Mouse (Mus musculus) spleen, adult 2 months (tissue): ENCODE data around the gene Med16. TPM values are rescaled to one million over a fixed set of nuclear protein-coding genes. Genes with fewer than 3 reads are reported as not detected.

Source experiments
- DNase-seq, 2 experiments: peaks; one replicate each; pipeline versions ENCODE4 v3.0.0 to v3.0.0-alpha.2; 2012 to 2021; ENCODE audit warnings: low spot score in 2 of 2, low read depth in 1 of 2
- H3K27ac ChIP-seq: fragments of 200-500 bp; 2 replicates; pipeline ENCODE4 v1.5.1; 2012; ENCODE audit warnings: low read length, inconsistent platforms; ENCODE audit not compliant: insufficient read depth
- H3K27me3 ChIP-seq: fragments of 200-500 bp; 2 replicates; pipeline ENCODE4 v1.6.1; 2012; ENCODE audit warnings: mild to moderate bottlenecking, moderate library complexity, low read length, inconsistent platforms; ENCODE audit not compliant: control insufficient read depth, insufficient read depth
- H3K36me3 ChIP-seq: fragments of 200-500 bp; 2 replicates; pipeline ENCODE4 v1.6.1; 2012; ENCODE audit warnings: mild to moderate bottlenecking, low read length, inconsistent platforms; ENCODE audit not compliant: control insufficient read depth, insufficient read depth
- H3K4me1 ChIP-seq: fragments of 200-500 bp; 2 replicates; pipeline ENCODE4 v1.6.1; 2011; ENCODE audit warnings: inconsistent platforms; ENCODE audit not compliant: control insufficient read depth, insufficient read depth, insufficient read length
- H3K4me3 ChIP-seq: fragments of 200-500 bp; 2 replicates; pipeline ENCODE4 v1.5.1; 2011; ENCODE audit warnings: mild to moderate bottlenecking, inconsistent platforms; ENCODE audit not compliant: insufficient read depth, insufficient read length; ENCODE audit errors: extremely low read depth
- CTCF ChIP-seq: fragments of 200-500 bp; IDR thresholded peaks from 2 replicates; pipeline ENCODE4 v1.5.1; 2011; ENCODE audit warnings: mild to moderate bottlenecking, inconsistent platforms; ENCODE audit not compliant: insufficient read depth, insufficient read length, insufficient replicate concordance; ENCODE audit errors: extremely low read depth
- POLR2A ChIP-seq: fragments of 200-500 bp; IDR thresholded peaks from 2 replicates; pipeline ENCODE4 v1.6.1; 2011; ENCODE audit warnings: low read depth, low read length, inconsistent platforms
- whole genome bisulfite sequencing: fragments of 180-500 bp; shearing (Covaris S2); methylation state at CpG from one replicate; pipeline ENCODE4 v1.1.7; 2018; 5-methylcytosine and 5-hydroxymethylcytosine counted together
- polyA plus RNA-seq: library from polyadenylated mRNA; depleted of rRNA; stranded (reverse); fragments of >200 nt; gene quantifications from 2 replicates; pipeline ENCODE4 v1.2.3, GENCODE M21; 2012; rRNA removed

The Med16 gene
- polyA plus RNA-seq, 1 experiment, result 46.4 TPM

GRCm38 (mm10) chr10:79851653-79852052 is 57.1 kb downstream of the Med16 start:
- Histone ChIP-seq H3K27ac (peak overlapping the region; percentile 97; the same call in 1 of the 2 replicates), H3K4me1 (peaks cover 31% of the 10 kb centered on the region), H3K4me3 (no peak overlapping the region), H3K36me3 (peaks cover 2% of the 10 kb centered on the region; the same call in 1 of the 2 replicates), H3K27me3 (no peaks in the 10 kb centered on the region)
- no peak for DNase-seq
- 75% methylated on average over 3 of the region's 3 CpGs for WGBS
- no peak for TF ChIP-seq POLR2A
- no peak for TF ChIP-seq CTCF

- Histone ChIP-seq H3K36me3 (no peaks in the 10 kb centered on the region), H3K4me3 (no peak overlapping the region), H3K27me3 (no peaks in the 10 kb centered on the region), H3K27ac (peak overlapping the region; percentile 2; the same call in 1 of the 2 replicates), H3K4me1 (peaks cover 26% of the 10 kb centered on the region; the same call in 1 of the 2 replicates)
- no peak for TF ChIP-seq CTCF
- no peak for TF ChIP-seq POLR2A
- WGBS, result 40% methylated on average over 8 of the region's 8 CpGs
- peak in 1 of 2 experiments; percentile 39 for DNase-seq
Observed at GRCm38 (mm10) chr10:79849941-79850628, 58.6 kb downstream of the Med16 start.

- TF ChIP-seq POLR2A, result no peak
- TF ChIP-seq CTCF, result no peak
Observed at GRCm38 (mm10) chr10:79846553-79846952, 62.2 kb downstream of the Med16 start.

More at GRCm38 (mm10) chr10:79846553-79846952, 62.2 kb downstream of the Med16 start:
- DNase-seq, result no peak
- no peaks in the 10 kb centered on the region for H3K27me3 ChIP-seq
- H3K36me3 ChIP-seq, result no peaks in the 10 kb centered on the region
- no peak overlapping the region for H3K4me3 ChIP-seq
- 80% methylated on average over 5 of the region's 5 CpGs for WGBS
- H3K4me1 ChIP-seq, result peaks cover 10% of the 10 kb centered on the region; the same call in 1 of the 2 replicates
- H3K27ac ChIP-seq, result no peak overlapping the region

Other genes starting within 250 kb of the Med16 start
- 22.0 and 33.9 TPM in 2 replicates for gene Madcam1, start 244.4 kb downstream of the Med16 start, polyA plus RNA-seq
- 47.9 and 77.7 TPM in 2 replicates for gene Tpgs1, start 239.6 kb downstream of the Med16 start, polyA plus RNA-seq
- 119 and 143 TPM in 2 replicates for gene Cdc34, start 226.7 kb downstream of the Med16 start, polyA plus RNA-seq
- gene Gzmm, start 219.9 kb downstream of the Med16 start, polyA plus RNA-seq, result 1.7 and 1.8 TPM in 2 replicates
- 208 and 255 TPM in 2 replicates for gene Bsg, start 204.4 kb downstream of the Med16 start, polyA plus RNA-seq
- gene Hcn2, start 192.3 kb downstream of the Med16 start, polyA plus RNA-seq, result 0.77 and 1.5 TPM in 2 replicates
- 60.5 and 62.5 TPM in 2 replicates for gene Polrmt, start 162.3 kb downstream of the Med16 start, polyA plus RNA-seq
- gene Fgf22, start 153.8 kb downstream of the Med16 start, polyA plus RNA-seq, result not detected in 2 replicates
- 122 and 217 TPM in 2 replicates for gene Rnf126, start 142.0 kb downstream of the Med16 start, polyA plus RNA-seq
- 5.8 and 10.9 TPM in 2 replicates for gene Fstl3, start 131.7 kb downstream of the Med16 start, polyA plus RNA-seq
- gene Prss57, start 118.0 kb downstream of the Med16 start, polyA plus RNA-seq, result 1.4 and 1.6 TPM in 2 replicates
- 9.2 and 14.6 TPM in 2 replicates for gene Palm, start 115.4 kb downstream of the Med16 start, polyA plus RNA-seq
- gene Misp, start 87.9 kb downstream of the Med16 start, polyA plus RNA-seq, result 0.07 and 0.18 TPM in 2 replicates
- gene Ptbp1, start 54.5 kb downstream of the Med16 start, polyA plus RNA-seq, result 251 and 315 TPM in 2 replicates
- gene Prtn3, start 34.4 kb downstream of the Med16 start, polyA plus RNA-seq, result 25.6 and 39.2 TPM in 2 replicates
- 3.6 and 4.0 TPM in 2 replicates for gene Plppr3, start 34.3 kb downstream of the Med16 start, polyA plus RNA-seq
- gene Elane, start 22.7 kb downstream of the Med16 start, polyA plus RNA-seq, result 33.0 and 61.9 TPM in 2 replicates
- gene Cfd, start 18.1 kb downstream of the Med16 start, polyA plus RNA-seq, result 71.5 and 138 TPM in 2 replicates
- not detected in 2 replicates for gene Gm26602, start 1.9 kb upstream of the Med16 start, polyA plus RNA-seq
- gene Kiss1r, start 8.0 kb upstream of the Med16 start, polyA plus RNA-seq, result 5.3 and 6.3 TPM in 2 replicates
- 117 and 150 TPM in 2 replicates for gene R3hdm4, start 12.3 kb upstream of the Med16 start, polyA plus RNA-seq
- gene Arid3a, start 18.1 kb upstream of the Med16 start, polyA plus RNA-seq, result 15.0 and 23.2 TPM in 2 replicates
- 41.2 and 51.6 TPM in 2 replicates for gene Wdr18, start 51.2 kb upstream of the Med16 start, polyA plus RNA-seq
- 0.12 and 0.16 TPM in 2 replicates for gene Grin3b, start 61.8 kb upstream of the Med16 start, polyA plus RNA-seq
- 266 and 371 TPM in 2 replicates for gene Tmem259, start 75.4 kb upstream of the Med16 start, polyA plus RNA-seq
- 297 and 409 TPM in 2 replicates for gene Cnn2, start 79.7 kb upstream of the Med16 start, polyA plus RNA-seq
- 50.4 and 64.5 TPM in 2 replicates for gene Abca7, start 87.6 kb upstream of the Med16 start, polyA plus RNA-seq
- 492 and 574 TPM in 2 replicates for gene Arhgap45, start 107.7 kb upstream of the Med16 start, polyA plus RNA-seq
- gene Polr2e, start 130.9 kb upstream of the Med16 start, polyA plus RNA-seq, result 139 and 182 TPM in 2 replicates
- gene Gpx4, start 138.2 kb upstream of the Med16 start, polyA plus RNA-seq, result 238 and 259 TPM in 2 replicates
- 95.0 and 122 TPM in 2 replicates for gene Sbno2, start 196.6 kb upstream of the Med16 start, polyA plus RNA-seq
- gene Stk11, start 206.9 kb upstream of the Med16 start, polyA plus RNA-seq, result 120 and 144 TPM in 2 replicates
- gene Atp5d, start 229.7 kb upstream of the Med16 start, polyA plus RNA-seq, result 592 and 782 TPM in 2 replicates
- 11.9 and 13.4 TPM in 2 replicates for gene Cbarp, start 231.9 kb upstream of the Med16 start, polyA plus RNA-seq
- gene Midn, start 239.3 kb upstream of the Med16 start, polyA plus RNA-seq, result 128 and 157 TPM in 2 replicates